Mouse (Mus musculus) spleen, adult 2 months (tissue): ENCODE measurements around the gene Cyb5r1.

Experiments used
- CTCF ChIP-seq: fragments of 200-500 bp; IDR thresholded peaks from 2 replicates; pipeline ENCODE4 v1.5.1; 2011; ENCODE audit warnings: mild to moderate bottlenecking, inconsistent platforms; ENCODE audit not compliant: insufficient read depth, insufficient read length, insufficient replicate concordance; ENCODE audit errors: extremely low read depth
- POLR2A ChIP-seq: fragments of 200-500 bp; IDR thresholded peaks from 2 replicates; pipeline ENCODE4 v1.6.1; 2011; ENCODE audit warnings: low read depth, low read length, inconsistent platforms

GRCm38 (mm10) chr1:134450986-134451385 lies 45.6 kb downstream of the Cyb5r1 start:
- TF ChIP-seq CTCF: peak; percentile 34; the same call in 1 of the 2 replicates
- TF ChIP-seq POLR2A: no peak
